Mouse (Mus musculus) CH12F3 (cell line): Measurements from ENCODE around the gene E130114P18Rik.

Experiments
- in situ Hi-C: fragments of 300-500 bp; cut with MboI; formaldehyde crosslinking; loops from 2 replicates; pipeline ENCODE4 v1.14.3; 2020; ENCODE audit warnings: low sequenced_read_pairs

The E130114P18Rik gene

DNA sequence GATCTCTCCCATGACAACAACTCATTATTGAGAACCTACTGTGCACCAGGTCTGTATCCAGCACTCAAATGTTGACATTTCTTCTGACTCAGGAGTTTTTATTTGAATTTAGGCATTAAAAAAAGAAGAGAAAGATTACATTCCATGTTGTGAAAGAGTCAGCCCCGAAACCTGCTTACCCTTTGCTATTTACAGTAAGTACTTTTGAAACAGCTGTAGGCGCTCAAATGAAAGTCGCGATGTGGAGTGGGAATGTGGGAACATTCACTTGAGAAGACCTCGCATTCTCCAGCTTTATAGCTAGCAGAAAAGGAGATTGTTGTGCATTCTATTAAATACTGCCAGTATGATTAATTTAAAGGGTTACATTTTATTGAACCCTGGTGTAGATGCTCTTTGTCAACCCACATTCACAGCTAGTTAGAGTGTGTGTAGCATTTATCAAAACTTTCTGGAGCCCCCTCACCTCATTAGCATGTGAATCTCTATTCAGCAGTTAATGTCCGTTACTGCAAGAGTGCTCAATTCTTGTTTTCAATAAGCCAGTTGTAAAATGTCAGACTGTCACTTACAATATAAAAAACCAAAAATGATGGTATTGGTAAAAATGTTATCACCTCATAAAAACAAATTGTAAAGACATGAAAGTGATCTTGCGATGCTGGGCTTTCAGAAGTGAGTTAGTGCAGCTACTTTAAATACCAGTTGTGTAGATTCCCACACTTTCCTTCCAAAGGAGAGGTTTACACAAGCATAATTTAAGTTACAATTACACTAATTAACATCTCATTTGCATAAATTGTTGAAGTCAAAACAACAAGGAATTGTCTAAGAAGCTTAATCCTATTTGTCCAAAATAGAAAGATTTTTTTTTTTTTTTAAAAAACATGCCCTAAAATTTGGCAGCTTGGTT, 28.3 kb upstream of the E130114P18Rik start:
- in situ Hi-C loops, result no loop called here

DNA sequence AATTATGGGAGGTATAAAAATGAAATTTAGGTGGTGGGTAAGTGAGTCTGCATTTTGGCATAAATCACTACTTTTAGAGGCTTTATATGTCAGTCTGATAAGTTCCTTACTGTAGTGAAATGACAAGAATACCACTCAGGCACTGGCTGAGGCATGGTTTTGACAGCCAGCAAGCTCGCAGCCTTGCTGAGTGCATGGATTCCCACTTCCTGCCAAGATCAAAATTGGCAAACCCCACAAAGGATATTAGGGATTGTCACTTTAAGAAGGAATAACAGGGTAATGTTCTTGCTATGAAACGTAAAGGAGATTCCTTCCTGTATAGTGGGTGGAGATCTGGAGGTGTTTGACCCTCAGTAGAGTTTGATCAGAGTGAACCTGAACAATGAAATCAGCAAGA, 27.4 kb upstream of the E130114P18Rik start:
- in situ Hi-C loops, result no loop called here

DNA sequence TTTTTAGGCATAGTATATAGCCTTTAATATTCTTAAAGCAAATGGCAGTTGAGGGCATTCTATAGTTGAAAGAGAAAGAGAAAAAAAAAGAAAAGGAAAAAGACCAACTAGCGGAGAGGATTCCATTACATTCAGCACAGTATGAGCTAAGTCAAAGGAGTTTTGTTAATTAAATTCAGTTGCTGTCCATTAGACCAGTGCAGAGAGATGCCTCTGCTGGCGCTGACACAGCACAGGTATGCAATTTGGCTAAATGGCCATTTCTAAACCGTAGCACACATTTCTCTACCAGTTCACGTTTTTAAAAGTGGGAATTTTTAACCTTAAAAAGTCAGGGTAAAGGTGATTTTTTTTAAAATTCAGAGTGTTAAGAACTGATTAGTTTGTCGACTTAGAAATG, 26.8 kb upstream of the E130114P18Rik start:
- in situ Hi-C loops, result no loop called here

DNA sequence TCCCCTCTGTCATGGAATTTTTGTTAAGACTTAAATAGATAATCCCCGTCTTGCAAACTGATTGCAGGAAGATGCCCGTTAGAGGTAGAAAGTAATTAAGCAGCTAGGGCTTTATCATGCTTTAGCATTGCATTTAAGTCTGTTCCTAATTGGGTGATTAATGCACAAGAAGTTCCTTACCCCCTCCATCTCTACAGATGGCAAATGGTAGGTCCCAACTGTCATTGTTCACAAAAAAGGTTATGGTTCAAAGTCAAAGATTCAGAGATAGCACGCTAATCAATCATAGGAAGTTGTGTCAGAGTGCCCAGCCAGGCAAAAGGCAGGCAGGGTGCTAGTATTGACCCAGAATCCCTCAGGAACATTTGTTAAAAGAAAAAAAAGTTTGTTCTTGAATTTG, 25.9 kb upstream of the E130114P18Rik start:
- in situ Hi-C loops, result no loop called here

DNA sequence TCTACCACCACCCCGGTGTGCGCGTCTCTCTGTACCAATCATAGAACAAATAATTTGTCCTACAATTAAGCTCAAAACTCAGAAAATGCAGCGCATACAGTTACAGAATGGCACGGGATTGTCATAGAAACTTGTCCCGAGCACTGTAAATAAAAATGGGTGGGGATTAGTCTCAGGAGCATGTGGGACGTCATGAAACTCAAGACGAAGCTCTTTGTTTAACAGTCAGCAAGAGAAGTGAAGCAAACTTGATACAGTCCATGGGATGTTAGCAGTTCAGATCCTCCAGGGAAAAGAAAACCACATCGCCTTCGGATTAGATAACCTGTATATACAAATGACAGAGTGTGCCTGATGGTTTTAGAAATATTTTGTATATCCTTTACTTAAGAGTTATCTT, 18.6 kb upstream of the E130114P18Rik start:
- in situ Hi-C loops, result no loop called here

DNA sequence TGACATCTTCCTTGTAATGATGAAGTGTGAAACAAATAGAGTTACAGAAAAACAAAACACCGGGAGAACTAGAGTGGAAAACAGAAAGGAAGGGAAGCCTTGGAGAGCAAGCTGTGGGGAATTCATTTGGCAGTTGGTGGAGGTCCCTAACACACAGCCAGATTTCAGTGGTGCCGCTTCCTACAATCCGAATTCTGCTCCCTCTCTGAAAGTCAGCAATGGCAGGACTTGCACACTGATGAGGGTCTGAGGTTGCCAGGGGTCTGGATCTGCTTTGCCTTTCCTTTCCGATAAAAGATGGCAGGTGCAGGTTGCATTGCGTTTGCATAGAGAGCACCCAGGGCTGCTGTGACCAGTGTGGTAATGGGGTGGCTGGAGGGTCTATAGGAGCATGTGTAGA, 18.1 kb upstream of the E130114P18Rik start:
- in situ Hi-C loops, result no loop called here

DNA sequence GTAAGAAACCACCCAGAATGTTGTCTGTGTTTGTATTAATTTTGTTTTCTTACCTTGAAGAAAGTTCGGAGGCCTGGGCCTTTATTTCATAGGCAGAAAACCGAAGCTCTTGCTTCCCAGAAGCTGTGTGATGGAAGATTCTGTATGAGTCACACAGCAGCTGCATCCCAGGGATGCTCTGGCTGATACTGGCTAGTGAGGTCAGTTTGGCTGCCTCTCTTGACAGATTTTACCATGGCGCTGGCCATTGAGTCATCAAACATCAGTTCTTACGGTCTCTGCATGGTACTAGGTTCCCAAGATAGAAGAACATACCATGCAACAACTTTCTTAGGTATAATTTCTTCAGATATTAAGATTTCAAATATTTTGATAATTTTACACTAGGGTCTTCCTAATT, 17.0 kb upstream of the E130114P18Rik start:
- in situ Hi-C loops, result no loop called here

DNA sequence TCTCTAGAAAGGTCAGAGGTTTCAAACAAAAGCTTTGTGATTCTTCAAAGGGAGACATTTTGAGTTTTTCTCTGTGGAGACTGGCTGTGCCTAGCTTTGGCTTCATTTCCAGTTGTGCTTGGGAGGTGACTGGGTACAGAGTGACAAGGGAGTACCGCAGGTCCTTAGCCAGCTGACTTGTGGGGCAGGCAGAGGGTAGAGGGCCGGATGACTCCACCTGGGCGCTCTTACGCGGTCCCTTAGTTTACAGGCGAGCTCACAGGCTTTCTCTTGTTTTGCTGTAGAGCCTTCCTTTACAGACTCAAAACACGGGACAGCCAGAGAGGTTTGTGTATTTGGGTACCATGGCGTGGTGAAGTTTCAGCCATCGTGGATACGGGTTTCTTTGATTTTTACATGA, 16.1 kb upstream of the E130114P18Rik start:
- in situ Hi-C loops, result no loop called here

DNA sequence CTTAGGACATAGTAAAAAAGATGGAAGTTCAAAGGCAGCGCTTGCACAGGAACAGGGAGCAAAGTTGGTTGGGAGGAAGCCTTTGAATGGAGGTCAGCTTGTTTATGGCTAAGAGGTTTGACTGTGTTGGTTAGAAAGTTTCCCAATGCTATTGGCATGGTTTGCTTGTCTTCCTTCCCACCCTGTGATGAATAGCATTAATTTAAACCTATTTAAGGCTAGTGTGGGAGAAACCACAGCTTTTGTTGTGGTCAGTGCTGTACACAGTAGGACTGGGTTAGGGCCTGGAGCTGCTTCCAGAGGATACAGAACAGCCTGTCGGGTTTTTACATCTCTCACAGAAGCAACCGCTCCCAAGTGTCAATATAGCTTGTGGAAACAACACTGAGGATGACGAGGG, 10.7 kb upstream of the E130114P18Rik start:
- in situ Hi-C loops, result no loop called here

DNA sequence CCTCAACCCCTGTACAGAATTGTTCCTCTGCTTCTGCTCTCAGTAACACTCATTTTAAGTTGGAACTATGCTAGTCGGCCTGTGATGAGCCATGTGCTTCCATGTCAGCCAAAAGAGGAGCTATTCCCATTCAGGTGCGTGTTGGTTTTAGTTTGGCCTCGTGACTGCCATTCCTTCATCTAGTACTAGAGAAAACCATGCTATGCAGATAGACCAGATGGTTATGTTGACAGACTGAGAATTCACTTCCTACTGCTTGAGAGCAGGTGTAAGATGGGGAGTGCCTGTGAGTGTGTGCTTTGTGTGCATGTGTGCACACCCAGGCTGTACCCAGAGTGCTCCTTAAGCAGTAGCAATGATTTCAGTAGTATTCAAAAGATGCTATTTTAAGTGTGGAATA, 9.6 kb upstream of the E130114P18Rik start:
- in situ Hi-C loops, result no loop called here

DNA sequence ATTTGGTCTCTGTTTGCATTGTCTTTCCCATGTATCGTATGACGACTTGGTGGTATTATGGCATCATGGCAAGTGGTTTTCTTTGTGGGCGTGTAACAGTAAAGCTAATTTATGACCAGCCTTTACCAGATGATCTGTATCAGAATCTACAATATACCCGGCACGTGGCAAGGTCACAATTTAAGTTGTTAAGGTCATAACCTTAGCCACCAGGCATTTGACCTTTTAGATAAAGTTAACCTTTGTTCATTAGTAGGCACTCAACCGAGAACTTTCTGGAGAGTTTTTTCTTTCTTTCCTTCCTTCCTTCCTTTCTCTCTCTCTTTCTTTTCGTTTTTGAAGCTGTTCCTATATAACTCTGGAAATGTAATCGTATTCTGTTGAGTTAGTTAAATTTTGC, 8.7 kb upstream of the E130114P18Rik start:
- in situ Hi-C loops, result no loop called here

DNA sequence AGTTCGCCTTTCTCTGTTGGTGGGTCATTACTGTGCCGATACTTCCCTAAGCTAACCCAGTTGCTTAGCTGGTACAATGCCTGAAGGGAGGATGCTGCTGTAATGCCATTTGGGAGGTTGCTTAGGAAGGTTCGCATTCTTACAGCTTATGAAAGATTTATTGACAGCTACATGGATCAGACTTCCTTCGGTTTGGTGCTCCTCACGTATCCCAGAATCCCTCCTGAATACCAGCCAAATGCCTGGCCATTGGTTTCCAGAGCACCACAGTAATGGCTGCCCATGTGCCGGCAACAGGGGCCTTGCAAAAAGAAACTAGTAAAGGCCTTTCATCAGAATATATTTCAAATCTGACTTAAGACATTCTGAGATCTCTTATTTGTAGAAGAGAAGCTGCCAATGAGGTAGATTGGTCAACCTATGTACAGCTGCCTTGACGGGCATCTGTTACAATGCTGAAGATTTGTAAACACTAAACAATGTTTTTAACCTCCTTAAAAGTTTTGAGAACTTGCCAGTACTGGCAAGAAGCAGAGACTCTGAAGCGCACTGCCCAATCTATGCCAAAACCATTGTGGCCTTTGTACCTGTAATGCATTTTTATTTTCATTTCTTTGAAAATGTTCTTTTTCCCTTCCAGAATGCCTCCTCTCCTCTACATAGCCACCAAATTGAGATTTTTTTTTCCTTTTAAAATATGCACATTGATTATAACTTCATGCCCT, 7.8 kb upstream of the E130114P18Rik start:
- in situ Hi-C loops, result no loop called here

DNA sequence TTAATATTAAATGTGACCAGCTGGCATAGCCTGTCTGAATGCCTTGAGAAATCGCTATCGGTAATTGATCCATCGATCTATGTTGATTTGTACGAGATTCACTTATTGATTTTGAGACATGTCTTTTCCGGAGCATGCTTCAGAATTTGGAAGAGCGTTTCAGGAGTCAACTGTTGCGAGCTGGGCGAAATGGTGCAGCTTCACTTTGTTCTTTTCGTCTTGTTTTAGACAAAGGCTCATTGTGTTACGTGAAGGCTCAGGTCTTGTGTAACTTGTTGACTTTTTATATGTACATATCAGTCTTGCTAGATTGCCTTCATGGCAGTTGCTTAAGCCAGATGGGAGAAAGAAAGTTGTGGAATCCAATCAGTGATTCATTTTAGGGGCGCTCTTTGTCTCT, 6.4 kb upstream of the E130114P18Rik start:
- in situ Hi-C loops, result no loop called here

DNA sequence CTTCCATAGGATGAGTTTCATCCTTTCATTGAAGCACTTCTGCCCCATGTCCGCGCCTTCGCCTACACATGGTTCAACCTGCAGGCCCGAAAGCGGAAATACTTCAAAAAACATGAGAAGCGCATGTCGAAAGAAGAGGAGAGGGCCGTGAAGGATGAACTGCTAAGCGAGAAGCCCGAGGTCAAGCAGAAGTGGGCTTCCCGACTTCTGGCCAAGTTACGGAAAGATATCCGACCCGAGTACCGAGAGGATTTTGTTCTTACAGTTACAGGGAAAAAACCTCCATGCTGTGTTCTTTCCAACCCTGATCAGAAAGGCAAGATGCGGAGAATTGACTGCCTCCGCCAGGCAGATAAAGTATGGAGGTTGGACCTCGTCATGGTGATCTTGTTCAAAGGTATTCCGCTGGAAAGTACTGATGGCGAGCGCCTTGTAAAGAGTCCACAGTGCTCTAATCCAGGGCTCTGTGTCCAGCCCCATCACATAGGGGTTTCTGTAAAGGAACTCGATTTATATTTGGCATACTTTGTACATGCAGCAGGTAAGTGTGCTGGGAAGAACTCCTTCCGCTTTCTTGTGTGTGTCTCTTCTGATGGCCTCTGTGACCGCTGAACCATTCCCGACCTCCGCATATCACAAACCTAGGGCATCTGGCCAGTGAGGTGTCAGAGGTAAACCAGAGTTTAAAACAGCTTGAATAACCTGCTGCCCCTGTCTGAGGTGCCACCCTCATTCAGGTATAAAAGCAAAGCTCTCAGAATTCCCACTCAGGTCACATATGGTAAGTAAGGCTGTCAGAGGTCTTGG, 5.4 kb upstream of the E130114P18Rik start:
- in situ Hi-C loops, result no loop called here

DNA sequence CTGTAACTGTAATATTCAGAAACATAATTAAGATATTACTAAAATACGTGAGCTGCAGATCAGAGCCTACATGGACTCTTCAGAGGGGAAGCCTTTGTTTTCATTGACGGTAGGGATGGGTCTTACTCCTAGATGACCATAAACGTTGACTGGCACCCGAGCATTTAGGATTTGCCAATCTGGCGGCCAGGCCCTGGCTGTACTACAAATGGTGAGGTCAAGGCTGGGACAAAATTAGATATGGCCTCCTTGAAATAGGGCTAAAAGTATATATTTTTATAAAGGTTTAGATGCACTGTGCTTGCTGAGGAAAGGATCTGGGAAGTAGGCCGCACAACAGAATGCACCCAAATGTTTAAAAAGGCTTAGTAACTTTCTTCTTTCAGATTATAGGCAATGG, 4.6 kb upstream of the E130114P18Rik start:
- in situ Hi-C loops, result no loop called here

DNA sequence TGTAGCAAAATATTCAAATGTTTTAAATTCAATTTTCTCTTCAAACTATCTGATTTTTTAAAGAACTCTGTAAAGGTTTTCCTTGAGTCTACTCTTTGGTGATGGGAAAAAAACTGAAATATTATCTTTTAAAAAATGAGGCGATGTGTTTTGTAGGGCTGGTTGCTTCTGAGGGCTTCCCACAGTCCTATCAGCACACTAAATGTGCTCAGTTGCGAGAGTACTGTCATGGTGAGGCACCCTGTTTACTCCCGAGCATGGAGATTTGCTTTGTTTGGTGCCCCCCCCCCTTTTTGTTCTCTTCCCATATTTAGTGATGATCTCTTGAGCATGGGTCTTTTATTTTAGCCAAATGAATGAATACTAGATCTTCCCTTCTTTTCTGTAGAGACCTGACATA, 4.2 kb upstream of the E130114P18Rik start:
- in situ Hi-C loops, result no loop called here

DNA sequence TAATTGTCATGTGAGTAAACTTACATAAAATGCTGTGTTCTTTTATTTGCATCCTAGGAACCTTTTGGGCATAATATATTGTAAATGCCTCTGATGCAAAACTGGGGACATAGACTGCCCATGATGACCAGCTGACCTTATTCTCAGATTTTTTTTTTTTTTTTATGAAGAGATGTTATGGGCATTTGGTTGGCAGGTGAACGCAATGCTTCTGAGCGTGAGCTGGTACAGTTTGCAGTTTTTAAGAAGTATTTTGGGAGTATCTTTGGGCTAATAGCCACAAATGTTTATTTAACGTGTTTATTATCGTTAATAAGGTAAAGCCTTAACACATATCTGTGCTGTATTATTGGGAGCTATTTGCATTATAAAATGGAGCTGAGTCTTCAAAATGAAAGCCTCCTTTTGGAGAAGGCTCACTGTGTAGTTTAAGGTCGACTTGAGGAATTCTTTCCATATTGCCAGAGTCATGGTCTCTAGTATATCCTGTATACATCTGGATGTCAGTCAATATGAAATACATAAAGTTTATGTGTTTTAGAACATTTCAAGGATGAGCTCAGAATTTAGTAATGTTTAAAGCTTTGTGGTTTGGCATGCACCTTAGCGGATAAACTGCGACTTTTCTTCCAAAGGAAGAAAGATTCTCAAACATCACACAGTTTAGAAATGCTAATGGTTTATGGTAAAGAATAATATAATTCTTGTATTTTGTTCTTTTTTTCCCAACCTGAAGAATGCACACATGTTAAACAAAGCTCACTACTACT, 3.0 kb upstream of the E130114P18Rik start:
- in situ Hi-C loops, result no loop called here

DNA sequence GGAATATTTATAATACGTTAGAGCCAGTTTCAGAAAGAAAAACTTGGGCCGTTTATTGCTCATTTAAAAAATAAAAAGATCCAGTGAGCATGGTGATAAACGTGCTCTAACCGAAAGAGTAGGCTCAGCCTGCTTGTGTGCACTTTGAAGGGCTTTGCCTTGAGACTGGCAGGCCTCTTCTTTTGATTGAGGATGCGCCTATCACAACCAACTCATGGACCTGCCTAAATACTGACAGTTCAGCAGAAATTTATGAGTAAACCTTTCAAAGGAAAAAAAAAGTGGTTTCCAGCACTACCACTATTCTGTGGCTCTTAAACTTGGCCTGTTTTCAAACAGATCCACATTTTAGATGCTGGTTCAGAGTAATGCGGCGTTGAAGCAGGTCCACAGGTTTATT, 2.1 kb upstream of the E130114P18Rik start:
- in situ Hi-C loops, result no loop called here

DNA sequence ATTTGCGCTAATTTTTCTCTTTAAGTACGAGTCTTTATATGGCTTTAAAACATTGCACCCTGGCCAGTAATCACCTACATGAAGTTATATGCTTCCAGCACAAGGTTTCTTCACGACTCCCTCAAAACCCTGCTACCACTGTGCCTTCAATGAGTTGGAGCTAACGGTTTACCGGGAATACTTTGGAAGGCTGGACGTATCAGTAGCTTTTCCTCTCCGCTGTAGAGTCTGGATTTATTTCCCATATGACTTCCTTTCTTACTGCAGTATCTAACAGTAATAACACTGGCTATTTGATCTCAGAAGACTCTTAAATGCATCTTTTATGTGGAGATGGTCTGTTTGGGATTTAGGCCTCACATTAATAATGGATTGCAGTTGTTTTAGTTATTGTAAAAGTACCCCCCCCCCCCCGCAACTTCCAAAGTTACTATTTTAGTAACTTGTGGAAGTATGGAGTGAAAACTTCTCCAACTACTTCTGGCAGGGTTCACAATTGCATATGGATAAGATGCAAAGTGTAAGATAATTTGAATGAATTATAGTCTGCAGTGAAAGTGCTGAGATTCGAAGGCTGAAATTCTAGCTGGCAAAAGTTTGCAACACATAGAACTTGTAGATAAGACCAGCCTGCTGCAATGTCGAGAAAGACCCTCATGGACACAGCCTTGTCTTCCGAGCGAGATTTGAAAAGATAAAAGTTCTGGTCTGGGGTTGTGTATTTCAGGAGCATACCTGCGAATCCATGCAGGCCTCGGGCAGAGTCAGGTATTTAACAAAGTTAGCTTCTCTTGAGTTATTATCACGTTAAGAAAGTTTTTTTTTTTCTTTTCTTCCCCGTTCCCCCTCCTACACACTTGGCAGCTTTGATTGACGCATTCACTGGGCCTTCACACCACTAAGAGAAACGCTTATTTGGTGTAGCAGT, 1.4 kb upstream of the E130114P18Rik start:
- in situ Hi-C loops, result no loop called here
